Mouse (Mus musculus): ENCODE data around the gene Tmem131l. TPM values are rescaled to one million over a fixed set of nuclear protein-coding genes. Genes with fewer than 3 reads are reported as not detected.

Gene Tmem131l
- polyA plus RNA-seq, 1 experiment from 2014 or later: 28.0 TPM

DNA sequence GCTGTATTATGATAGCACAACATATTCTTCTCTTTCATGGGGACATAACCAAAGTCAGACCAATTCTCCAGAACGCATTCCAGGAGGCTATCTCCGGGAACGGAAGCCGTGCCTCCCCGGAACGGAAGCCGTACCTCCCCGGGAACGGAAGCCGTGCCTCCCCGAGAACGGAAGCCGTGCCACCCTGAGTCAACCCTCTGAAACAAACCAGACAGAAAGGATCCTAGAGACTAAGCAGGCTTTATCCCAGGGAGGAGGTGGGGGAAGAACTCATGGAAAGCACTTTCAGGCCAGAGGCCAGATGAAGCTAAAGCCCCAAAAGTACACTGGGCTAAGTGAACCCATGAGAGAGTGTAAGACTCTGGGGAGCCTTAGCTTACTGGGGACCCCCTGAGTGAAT is 182.4 kb downstream of the Tmem131l start:
- Histone ChIP-seq H3K4me3 (replicated peaks) (no peak overlapping the region), H3K4me1 (replicated peaks) (0 out of 2 replicates have a peak, but pooled peaks cover under 1% of the 10 kb centered on the region), H3K36me3 (replicated peaks) (no peaks in the 10 kb centered on the region), H3K9me3 (replicated peaks) (no peaks in the 10 kb centered on the region), H3K27ac (replicated peaks) (no peak overlapping the region), H3K27me3 (no peaks in the 10 kb centered on the region), H3K9ac (no peak overlapping the region), H3K4me2 (no peak overlapping the region)
- WGBS (ENCODE audit: insufficient replicate concordance): 85% methylated on average over 13 of the region's 13 CpGs
- no peak for ATAC-seq (ENCODE audit: insufficient read depth)

DNA sequence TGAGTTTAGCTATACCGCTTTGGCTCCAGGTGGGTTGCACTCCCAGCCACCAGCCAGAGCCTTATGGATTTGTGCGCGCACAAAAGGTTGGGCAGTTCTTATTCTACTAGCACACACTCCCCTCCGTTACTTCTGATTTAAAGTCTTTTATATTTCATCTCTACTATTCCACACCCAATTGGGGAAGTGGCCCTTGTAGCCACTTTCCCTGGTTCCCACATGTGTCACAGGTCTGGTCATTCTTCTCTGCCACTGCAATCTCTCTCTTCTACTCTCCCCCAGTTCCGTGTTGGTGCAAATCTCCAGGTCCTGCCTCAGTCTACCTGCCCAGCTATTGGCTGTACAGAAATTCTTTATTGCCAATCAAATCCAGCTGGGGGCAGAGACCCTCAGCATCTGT is 184.3 kb downstream of the Tmem131l start:
- no peak for ATAC-seq (ENCODE audit: insufficient read depth)
- H3K27me3 ChIP-seq: no peaks in the 10 kb centered on the region
- 60% methylated on average over 5 of the region's 5 CpGs for WGBS (ENCODE audit: insufficient replicate concordance)
- H3K4me2 ChIP-seq: no peak overlapping the region
- no peak overlapping the region for H3K27ac ChIP-seq (replicated peaks)
- H3K4me3 ChIP-seq (replicated peaks): no peak overlapping the region
- no peak overlapping the region for H3K9ac ChIP-seq
- no peaks in the 10 kb centered on the region for H3K36me3 ChIP-seq (replicated peaks)
- no peaks in the 10 kb centered on the region for H3K4me1 ChIP-seq (replicated peaks)
- no peaks in the 10 kb centered on the region for H3K9me3 ChIP-seq (replicated peaks)

DNA sequence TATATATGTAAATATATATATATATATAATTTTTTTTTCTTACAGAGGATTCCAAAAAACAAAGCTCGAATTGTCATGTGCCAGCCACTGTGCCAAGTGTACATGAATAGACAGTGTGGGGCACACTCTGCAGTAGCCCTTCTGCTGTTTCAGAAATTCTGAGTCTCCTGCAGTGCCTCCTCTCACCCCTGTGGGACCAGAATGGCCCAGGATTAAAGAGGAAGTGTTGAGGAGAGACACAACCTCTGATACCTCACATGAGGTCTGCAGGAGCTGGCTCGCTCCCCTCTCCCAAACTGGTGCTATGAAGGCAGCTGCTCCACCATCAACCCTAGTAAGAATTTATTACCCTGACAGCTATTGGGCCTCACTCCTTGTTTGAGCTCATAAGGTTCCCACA is 190.6 kb downstream of the Tmem131l start:
- no peaks in the 10 kb centered on the region for H3K4me1 ChIP-seq (replicated peaks)
- no peaks in the 10 kb centered on the region for H3K36me3 ChIP-seq (replicated peaks)
- H3K9me3 ChIP-seq (replicated peaks): no peaks in the 10 kb centered on the region
- 59% methylated on average over 2 of the region's 2 CpGs for WGBS (ENCODE audit: insufficient replicate concordance)
- H3K4me2 ChIP-seq: no peak overlapping the region
- no peak overlapping the region for H3K9ac ChIP-seq
- no peak for ATAC-seq (ENCODE audit: insufficient read depth)
- H3K4me3 ChIP-seq (replicated peaks): no peak overlapping the region
- no peaks in the 10 kb centered on the region for H3K27me3 ChIP-seq
- no peak overlapping the region for H3K27ac ChIP-seq (replicated peaks)

Other genes with a start within 250 kb of the Tmem131l start
- 2.6 and 3.0 TPM in 2 replicates for gene Tlr2, start 198.4 kb downstream of the Tmem131l start, polyA plus RNA-seq (2015; fragmentation: Nextera tagmentation; extraction: Ambion mirVana)
- gene Mnd1, start 115.6 kb upstream of the Tmem131l start, polyA plus RNA-seq (2015; fragmentation: Nextera tagmentation; extraction: Ambion mirVana): 4.7 and 6.8 TPM in 2 replicates
- gene Gm6525, start 133.9 kb upstream of the Tmem131l start, polyA plus RNA-seq (2015; fragmentation: Nextera tagmentation; extraction: Ambion mirVana): 0.22 and 0.28 TPM in 2 replicates